Mouse (Mus musculus) gastrocnemius, postnatal 25 days (tissue): ENCODE results near the gene Sbds. TPM values are rescaled to one million over a fixed set of nuclear protein-coding genes. Genes with fewer than 3 reads are reported as not detected.
"Not testable (repeated sequence)": the region's sequence is repeated elsewhere in the genome, so short reads cannot be mapped to it uniquely, and the experiment has no call there.

ENCODE experiments used
- DNase-seq: peaks from one replicate; pipeline ENCODE4 v3.0.0; 2022
- total RNA-seq, 2 experiments: library from RNA; stranded (reverse); gene quantifications; 1 replicate in 1 of 2; 2 replicates in 1 of 2; pipeline ENCODE4 v1.2.3; 2021

Gene Sbds
- total RNA-seq, 2 experiments from 2014 or later, result 25.5 to 25.6 TPM

DNA sequence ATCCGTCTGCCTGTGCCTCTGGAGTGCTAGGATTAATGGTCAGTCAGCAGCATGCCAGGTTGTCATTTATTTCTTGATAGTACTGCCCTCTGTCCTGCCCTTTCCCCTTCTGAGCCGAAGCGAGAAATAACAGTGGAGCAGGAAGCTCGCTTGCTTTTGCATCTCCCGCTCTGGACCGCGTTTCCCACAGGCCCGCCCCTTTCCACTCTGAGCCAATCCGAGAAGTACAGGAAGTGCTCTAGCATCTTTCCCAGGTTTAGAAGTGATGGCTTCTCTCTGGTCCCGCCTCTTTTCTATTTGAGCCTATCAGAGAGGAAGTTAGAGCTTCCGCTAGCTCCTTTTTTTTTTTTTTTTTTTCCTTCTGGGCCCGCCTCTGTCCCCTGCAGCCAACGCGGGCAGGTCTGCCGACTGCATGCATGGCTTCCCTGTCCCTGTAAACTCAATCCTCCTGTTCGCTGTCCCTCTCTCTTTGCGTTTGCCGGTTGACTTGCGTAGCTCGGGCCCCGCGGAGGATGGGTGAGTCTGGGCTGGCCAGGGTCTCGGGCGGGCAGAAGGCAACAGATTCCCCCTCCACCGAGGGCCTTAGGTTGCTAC is 1.4 kb upstream of the Sbds start:
- DNase-seq, result peak; percentile 94

DNA sequence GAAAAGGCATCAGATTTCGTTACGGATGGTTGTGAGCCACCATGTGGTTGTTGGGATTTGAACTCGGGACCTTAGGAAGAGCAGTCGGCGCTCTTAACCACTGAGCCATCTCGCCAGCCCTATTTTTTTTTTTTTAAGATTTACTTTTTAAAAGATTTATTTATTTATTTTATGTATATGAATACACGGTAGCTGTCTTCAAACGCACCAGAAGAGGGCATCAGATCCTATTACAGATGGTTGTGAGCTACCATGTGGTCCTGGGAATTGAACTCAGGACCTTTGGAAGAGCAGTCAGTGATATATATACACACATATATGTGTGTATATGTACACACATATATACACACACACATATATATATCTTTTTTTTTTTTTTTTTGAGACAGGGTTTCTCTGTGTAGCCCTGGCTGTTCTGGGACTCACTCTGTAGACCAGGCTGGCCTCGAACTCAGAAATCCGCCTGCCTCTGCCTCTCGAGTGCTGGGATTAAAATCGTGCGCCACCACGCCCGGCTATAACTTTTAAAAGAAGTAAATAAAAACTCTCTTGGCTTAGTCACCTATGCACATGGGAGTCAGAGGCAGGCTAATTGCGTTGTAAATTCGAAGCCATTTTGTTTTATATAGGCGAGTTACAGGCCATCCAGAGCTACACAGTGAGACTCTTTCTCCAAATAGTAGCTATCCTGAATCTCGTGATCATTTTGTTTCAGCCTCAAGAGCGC is 632 bp upstream of the Sbds start:
- DNase-seq, result not testable (repeated sequence)

DNA sequence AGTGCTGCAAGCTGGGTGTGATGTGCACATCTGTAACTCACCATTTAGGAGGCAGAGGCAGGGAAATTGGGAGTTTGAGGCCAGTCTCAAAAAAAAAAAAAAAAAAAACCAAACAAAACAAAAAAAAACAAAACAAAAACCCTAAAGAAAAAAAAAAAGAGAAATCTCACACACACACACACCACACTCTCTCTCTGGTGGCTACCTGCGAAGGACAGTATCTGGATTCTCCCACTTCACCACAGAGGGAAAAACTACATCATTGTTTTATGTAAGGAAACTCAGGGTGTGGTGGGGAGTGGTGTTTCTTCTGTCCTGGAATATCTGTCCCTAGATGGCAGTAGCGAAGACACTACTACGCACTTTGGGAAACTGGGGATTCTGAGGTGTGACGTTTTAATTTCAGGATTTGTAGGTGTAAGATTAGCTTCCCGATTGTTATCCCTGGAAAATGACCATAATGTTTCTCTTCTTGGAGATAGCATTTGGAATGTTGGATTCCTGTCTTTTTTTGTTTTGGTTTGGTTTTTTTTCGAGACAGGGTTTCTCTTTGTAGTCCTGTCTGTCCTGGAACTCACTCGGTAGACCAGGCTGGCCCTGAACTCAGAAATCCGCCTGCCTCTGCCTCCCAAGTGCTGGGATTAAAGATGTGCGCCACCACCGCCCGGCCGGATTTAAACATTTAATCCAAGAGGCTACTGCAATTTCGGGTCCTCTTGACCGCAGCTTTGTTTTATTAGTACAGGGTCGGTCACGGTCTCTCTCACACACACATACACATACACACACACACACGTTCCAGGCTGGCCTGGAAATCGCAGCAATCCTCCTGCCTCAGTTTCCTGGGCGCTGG is 940 bp downstream of the Sbds start:
- DNase-seq, result no peak

DNA sequence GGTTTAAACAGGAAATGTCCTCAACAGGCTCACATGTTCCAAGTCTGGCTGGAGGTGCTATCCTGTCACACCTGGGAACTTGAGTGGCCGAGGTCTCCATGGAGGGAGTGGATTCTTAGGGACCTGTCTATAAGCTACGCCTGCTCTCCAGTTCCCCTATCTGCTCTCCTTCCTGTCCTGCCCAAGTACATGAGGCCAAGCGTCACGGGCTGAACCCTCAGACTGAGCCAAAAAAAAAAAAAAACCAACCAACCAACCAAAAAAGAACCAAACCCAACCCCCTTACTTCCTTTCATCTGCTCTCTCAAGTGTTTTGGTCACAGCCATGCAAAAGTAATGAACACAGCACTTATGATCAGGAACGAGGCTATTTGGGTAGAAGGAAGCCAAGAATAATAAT is 7.5 kb downstream of the Sbds start:
- DNase-seq, result no peak

DNA sequence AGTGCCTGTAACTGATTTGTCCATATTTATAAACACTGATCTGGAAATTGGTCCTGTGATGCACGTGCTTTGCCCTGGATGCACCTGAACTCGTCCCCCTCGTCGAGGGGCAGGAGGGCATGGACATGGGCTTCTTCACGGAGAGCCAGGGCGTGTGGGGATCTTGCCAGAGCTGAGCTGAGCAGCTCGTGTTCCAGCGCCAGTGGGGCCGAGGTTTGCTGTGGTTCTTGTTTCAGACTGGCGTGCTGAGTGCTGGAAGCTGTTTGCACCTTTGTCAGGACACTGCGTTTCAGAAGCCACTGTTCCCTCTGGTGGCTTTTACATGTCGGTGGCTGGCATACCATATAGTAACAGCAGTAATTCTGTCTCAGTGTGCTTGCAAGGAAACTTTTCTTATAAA is 13.9 kb downstream of the Sbds start:
- no peak for DNase-seq

DNA sequence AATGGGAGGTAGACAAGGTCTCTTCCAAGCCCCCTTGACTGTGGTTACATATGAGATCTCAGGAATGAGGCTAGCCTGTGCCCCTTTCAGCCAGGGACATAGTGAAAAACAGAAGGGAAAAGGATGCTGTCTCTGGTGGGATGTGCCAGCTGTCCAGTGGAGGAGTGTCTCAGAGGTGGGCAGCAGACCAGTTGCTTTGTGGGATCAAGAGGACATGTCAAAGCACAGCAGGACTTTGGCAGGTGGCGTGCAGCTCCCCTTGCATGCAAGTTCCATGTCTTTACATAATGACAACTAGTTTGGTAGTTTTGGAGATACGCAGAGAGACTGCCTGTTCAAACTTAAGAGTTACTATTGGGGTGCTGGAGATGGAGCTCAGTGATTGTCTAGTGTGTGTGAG is 15.5 kb downstream of the Sbds start:
- no peak for DNase-seq

DNA sequence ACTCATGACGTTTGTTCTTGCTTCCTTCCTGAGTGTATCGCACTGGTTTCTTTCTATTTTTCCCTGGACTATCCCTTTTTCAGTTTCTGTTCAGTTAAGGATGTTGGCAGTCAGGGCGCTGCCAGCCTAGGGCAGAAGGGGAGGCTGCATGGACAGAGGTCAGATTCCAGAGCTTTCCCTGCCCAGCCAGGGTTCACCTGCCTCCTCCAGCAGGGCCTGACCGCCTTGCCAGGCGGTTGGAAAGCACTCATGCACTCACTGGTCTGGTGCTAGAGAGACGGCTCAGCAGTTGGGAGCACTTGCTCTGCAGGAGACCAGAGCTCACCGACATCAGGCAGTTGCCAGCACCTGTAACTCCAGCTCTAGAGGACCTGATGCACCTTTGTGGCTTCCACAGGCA is 16.1 kb downstream of the Sbds start:
- DNase-seq, result no peak

DNA sequence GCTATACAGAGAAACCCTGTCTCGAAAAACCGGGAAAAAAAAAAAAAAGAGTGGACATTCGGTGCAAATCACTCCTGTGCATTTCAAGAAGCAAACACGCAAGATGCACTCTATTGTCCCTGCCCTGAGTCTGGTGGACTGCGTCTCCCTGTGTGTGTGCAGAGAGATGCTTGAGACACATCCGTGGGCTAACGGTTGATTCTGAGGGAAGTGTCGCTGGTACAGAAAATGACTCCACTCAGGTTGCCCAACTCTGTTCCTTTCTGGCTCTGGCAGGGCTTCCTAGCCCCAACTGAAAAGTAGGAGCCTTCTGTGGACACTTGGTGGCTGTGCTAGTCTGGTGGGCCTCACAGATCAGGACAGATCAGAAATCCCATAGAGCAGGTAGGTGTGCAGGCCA is 19.0 kb downstream of the Sbds start:
- no peak for DNase-seq

DNA sequence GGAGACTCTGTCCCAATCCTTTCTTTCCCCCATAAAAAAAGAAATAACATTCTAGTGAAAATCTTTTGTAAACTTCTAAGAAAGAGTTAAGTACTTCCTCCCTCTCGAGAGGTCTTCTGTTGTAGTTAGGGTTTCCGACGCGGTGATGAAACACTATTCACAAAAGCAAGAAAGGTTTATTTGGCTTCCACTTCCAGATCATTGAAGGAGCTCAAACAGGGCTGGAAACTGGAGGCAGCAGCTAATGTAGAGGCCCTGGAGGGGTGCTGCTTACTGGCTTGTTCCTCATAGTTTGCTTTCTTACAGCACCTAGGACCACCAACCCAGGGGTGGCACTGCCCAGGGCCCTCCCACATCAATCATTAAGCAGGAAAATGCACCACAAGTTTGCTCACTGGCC is 27.2 kb downstream of the Sbds start:
- no peak for DNase-seq

DNA sequence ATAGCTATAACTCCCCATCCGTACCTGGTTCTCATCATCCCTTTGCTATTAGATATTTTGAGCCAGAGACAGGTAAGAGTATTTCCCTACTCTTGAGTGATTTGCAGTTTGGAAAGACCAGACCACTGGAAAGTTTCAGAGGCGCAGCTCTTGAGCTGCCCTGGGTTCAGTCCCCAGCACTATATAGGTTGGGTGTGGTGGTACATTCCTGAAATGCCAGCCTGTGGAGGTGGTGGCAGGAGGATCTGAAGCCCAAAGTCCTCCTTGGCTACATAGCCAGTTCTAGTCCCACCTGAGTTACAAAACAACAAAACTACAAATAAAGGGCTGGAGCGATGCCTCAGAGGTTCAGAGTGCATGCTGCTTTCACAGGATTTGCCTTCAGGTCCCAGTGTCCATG is 28.5 kb downstream of the Sbds start:
- no peak for DNase-seq

DNA sequence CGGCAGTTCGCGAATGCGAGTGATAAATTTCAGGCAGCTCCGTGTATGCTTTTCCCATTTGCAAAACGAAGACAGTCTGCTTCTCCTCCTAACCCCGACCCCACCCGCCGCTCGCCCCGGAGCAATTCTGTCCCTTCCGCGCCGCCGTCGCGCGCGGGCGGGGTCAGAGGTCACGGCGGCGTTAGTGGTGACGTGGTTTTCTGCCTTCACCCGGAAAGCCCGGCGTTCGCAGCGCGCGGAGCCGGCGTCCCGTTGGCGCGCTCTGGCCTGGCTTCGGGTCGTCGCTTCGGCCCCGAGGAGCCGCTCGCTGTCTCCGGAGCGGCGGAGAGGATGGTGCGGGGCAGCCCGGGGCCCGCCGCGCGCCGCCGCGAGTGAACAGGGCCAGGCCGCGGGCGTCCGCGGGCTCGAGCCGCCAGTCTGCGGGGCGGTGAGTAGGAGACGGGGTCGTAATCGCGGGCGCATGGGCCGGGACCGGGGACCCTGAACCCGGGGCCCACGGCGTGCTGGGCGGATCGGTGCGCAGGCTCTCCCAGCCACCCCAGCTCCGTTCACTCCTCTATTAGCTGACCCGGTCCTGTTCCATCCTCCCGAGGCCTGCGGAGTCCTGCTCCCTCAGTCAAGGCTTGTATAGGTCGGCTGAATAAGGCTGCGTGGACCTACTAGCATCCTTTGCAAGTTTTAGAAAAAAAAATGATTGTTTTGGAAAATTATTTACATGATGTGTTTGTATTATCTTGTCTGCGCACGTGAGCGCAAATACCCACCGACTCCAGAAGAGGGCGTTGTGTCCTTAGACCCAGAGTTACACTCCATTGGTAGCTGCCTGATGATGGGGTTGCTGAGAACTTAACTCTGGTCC is 33.0 kb downstream of the Sbds start:
- DNase-seq, result peak; percentile 96

DNA sequence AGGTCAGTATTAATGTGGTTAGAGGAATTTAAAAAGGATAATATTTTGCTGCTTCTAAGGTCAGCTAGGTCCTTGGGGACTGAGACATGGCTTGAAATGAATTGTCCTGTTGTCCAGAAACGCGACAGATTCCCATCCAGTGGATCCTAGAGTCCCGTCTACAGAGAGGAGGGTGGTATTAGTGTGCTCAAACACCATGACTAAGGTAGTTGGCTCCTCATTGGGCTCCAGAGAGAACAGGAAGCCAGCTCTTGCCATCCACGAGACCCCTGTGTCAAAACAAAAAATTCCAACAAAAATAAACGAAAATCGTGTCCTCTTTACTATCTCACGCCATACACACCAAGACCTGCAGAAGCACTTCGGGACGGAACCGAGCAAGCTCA is 33.6 kb downstream of the Sbds start:
- no peak for DNase-seq

DNA sequence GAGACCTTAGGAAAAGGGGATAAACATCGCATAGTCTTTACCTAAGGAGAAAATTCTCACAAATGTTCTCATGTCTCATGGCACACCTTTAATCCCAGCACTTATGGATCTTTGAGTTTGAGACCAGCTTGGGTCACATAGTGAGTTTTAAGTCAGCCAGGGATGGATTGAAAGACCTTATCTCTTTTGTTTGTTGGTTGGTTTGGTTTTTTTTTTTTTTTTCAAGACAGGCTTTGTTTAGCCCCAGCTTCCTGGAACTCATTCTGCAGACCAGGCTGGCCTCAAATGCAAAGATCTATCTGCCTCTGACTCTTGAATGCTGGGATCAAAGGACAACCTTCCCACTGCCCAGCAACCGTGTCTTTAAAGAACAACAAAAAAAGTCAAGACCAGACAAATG is 34.0 kb downstream of the Sbds start:
- DNase-seq, result no peak

DNA sequence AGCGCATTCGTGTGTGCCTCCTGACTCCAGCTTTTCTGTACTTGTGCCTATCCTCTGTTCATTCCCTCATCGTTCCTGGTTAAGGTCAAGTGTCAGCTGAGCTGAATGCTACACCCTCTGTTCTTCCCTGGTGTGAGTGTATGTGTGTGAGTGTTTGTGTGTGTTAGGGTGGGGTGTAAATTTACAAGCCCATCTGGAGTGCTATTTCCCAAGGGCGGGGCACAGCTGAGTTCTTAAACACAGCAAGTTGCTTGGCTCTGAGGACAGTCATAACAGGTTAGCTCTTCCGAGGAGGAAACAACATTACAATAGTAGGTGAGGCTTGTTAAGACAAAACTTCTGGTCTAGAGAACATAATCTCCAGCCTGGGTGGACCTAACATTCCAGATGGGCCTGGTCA is 37.0 kb downstream of the Sbds start:
- DNase-seq, result no peak

DNA sequence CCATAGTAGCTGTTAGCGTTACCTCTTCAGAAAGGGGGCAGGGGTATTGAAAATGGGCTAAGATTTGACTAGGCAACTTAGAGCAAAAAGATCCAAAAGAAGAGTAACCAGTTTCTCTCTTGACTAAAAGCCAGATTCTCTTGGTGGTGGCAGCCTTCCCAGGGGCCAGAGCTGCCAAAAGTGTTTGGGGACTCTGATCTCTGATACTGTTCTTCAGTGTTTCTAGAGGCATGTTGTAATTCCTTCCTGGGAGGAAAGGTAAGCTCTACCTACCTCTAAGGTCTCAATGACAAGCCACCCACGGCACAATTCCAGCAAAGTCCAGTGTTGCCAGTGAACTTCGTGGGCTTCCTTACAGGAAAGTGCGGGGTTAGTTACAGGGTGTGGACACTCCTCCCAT is 37.9 kb downstream of the Sbds start:
- DNase-seq, result no peak

DNA sequence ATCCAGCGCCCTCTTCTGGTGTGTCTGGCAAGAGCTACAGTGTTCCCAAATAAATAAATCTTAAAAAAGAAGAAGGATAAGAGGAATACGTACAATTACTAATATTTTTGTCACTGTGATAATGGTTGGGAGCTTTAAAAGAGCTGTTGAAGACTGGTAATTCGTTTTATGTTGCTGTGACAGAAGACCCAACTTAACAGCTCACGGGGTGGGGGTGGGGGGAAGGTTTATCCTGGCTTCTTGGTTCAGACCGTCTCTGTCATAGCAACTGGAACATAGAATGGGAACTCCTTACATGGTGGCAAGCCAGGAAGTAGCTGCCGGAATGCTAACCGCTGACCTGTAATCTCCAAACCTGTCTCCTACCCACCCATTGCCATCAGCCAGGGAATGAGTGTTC is 38.5 kb downstream of the Sbds start, which contains the start of gene Tmem248:
Gene Tmem248 (plus strand): TSS at position 301 of the 400 bp plus-strand sequence.
- no peak for DNase-seq

DNA sequence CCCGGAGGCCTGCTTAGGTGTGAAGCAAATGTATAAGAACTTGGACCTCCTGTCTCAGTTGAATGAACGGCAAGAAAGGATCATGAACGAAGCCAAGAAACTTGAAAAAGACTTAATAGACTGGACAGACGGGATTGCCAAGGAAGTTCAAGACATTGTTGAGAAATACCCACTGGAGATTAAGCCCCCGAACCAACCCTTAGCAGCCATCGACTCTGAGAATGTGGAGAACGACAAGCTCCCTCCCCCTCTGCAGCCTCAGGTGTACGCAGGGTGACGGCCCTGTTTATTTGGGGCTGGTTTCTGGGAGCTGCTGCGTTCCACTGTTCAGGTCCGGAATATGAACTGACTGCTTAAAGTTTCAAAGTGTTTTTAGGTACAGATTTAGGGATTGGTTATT is 42.4 kb downstream of the Sbds start:
- no peak for DNase-seq

DNA sequence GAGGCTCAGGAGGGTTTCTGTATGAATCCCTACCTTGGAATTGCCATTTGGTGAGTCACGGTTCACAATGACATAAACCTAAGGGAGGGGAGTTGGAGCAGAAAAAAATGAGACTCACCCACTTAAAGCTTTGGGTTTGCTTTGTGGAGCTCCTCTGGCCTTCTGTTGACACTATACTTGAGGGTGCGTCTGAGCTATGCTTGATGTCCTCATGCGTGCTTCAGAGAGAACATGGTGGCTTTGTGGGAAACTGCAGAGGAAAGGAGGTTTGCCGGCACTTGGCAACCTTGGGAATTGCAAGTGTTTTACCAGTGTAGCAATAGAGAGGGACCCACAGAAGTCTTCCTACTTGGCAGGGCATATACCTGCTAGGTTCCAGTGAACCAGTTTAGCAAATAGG is 48.0 kb downstream of the Sbds start:
- no peak for DNase-seq

DNA sequence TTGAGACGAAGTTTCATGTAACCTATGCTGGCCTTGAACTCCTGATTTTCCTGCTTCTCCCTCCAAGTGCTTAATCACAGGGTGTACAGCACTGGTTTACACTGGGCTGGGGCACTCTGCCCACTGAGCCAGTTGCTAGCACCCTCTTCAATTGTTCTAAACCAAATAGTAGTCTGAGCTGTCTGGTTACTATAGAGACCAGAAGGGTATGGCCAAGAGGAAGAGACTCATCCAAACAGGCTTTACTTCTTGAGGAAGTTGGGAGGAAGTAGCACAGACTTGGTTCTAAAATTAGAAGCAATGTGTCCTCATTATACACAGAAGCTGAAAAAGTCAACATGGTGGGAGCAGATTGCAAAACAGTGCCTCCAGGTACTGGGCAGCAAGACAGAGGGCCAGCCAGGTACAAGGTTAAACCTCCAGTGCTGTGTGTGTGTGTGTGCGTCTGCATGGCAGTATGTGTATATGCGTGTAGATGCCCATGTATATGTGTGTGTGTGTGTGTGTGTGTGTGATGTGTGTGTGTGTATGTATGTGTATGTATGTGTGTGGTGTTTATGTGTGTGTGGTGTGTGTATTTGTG is 49.8 kb downstream of the Sbds start:
- DNase-seq, result no peak

DNA sequence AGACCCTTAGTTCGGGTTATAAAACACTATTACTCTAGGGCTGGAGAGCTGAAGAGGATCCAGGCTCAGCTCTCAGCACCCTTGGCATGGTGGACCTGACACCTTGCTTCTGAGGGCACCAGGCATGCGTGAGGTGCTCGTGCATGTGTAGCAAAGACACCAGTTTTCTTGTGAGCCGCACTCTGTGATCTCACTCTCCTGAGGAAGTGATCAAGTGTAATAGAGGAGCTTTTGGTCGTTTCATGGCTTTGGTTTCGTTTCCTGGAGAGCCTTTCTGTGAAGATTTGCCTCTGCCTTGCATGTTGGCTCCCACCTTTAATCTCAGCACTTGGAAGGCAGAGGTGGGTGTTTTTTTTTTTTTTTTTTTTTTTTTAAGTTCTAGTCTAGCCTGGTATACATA is 50.8 kb downstream of the Sbds start:
- DNase-seq, result no peak

DNA sequence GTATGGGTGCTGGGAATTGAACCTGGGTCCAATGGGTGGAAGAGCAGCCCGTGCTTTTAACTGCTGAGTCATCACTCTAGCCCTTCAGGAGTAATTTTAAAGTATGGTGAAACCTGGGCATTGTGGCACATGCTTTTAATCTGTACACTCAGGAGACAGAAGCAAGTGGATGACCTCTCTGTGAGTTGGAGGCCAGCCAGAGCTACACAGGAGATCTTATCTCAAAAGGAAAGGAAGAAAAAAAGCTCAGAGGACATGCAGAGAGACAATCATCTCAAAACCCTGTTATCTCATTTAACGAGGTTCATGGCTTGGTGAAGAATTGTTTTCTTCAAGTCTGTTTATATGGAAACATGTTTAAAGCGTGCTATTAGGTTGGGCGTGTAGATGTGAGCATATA is 51.4 kb downstream of the Sbds start:
- no peak for DNase-seq
